Mouse (Mus musculus): Measurements from ENCODE around the gene Cdh13. TPM values are rescaled to one million over a fixed set of nuclear protein-coding genes. Genes with fewer than 3 reads are reported as not detected.

Gene Cdh13
- polyA plus RNA-seq, 1 experiment from 2014 or later: 120 TPM

DNA sequence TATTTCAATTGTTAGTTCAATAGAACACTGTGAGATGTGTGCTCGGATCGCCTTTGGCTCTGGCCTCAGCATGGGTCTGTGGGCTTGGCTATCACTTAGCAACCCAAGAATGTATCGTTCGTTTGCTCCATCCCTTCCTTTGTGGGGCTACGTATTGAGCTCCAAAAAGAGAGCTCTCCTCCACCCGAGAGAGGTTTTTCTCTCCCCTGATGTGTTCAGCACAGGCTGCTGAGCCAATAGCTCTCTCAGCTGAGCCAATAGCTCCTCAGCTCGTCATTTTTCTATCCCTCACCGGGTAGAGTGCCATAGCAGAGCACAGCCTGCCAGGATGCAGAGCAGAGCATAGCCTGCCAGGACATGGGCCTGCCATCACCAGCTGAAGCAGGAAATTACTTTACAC, 345.2 kb downstream of the Cdh13 start:
- Histone ChIP-seq H3K27ac (ENCODE audit: low read depth, low read length) (no peak overlapping the region), H3K9ac (ENCODE audit: low read depth, low read length) (no peak overlapping the region), H3K4me3 (ENCODE audit: low read length) (no peak overlapping the region), H3K9me3 (ENCODE audit: control insufficient read depth, low read length) (no peaks in the 10 kb centered on the region), H3K4me1 (ENCODE audit: control insufficient read depth, insufficient read depth, low read depth, low read length) (no peaks in the 10 kb centered on the region; the same call in 1 of the 2 replicates), H3K4me2 (ENCODE audit: low read length) (no peak overlapping the region), H3K27me3 (replicated peaks; ENCODE audit: control insufficient read depth, insufficient read depth, low read length) (no peaks in the 10 kb centered on the region), H3K36me3 (ENCODE audit: control insufficient read depth, insufficient read depth, low read length) (no peaks in the 10 kb centered on the region)
- peak; percentile 86 for ATAC-seq
- WGBS: 28% methylated on average over 8 of the region's 8 CpGs

DNA sequence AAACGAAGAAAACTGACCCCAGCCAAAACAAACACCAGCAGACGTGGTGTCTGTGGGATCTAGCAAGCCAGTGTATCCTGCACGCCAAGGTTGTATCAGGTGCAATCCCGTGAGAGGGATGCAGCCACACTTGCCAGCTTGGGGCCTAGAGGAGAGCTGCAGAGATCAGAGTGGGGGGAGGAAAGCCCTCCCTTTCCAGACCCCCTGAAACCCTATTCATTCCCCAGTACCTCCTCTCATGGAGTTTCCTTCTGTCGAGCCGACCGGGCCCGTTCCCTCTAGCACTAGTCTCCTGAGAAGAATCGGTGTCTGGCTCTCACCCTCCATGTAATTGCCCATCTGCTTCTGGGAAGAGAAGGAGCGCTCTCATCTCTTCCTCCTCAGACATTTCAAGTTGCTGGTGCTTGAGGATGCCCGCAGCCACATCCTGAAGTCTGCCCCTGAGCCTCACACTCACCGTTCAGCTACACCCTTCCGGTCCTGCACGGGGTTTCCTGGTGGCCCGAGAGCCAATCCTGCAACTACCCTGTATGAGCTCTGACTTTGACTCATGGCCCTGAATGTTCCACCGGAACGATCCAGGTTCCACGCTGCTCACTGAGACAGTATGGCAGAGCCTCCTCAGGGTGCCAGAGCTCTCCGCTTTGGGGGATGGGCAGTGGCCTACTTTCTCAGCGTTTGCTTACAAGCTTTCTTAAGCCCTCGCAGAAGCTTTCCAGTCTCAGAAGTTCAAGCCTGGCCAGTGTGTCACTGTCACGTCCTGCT, 351.9 kb downstream of the Cdh13 start:
- no peak overlapping the region for H3K4me3 ChIP-seq (ENCODE audit: low read length)
- no peaks in the 10 kb centered on the region; the same call in 1 of the 2 replicates for H3K4me1 ChIP-seq (ENCODE audit: control insufficient read depth, insufficient read depth, low read depth, low read length)
- H3K9ac ChIP-seq (ENCODE audit: low read depth, low read length): no peak overlapping the region
- H3K9me3 ChIP-seq (ENCODE audit: control insufficient read depth, low read length): no peaks in the 10 kb centered on the region
- no peaks in the 10 kb centered on the region for H3K36me3 ChIP-seq (ENCODE audit: control insufficient read depth, insufficient read depth, low read length)
- no peak overlapping the region for H3K4me2 ChIP-seq (ENCODE audit: low read length)
- H3K27ac ChIP-seq (ENCODE audit: low read depth, low read length): no peak overlapping the region; the same call in 1 of the 2 replicates
- H3K27me3 ChIP-seq (replicated peaks; ENCODE audit: control insufficient read depth, insufficient read depth, low read length): no peaks in the 10 kb centered on the region
- WGBS: 63% methylated on average over 22 of the region's 22 CpGs
- no peak; the same call in 1 of the 2 replicates for ATAC-seq

DNA sequence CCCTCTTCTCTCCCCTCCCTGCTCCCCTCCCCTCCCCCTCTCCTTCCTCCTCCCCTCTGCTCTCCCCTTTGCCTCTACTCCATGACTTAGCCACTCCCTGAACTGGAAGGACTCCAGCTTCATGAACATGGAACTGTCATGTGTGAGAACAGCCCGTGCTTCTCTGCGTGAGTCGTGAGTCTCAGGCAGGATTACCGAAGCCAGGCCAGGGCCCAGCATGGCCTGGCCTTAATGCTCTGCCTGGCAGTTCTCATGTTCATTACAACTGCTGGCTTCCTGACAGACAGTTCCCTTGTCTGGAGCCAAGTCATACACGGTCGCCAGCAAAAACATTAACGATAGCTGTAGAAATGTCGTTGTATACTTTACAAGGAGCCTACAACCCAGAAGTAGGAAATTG, 356.1 kb downstream of the Cdh13 start:
- WGBS: 67% methylated on average over 8 of the region's 8 CpGs
- Histone ChIP-seq H3K9ac (ENCODE audit: low read depth, low read length) (no peak overlapping the region), H3K4me2 (ENCODE audit: low read length) (no peak overlapping the region), H3K4me1 (ENCODE audit: control insufficient read depth, insufficient read depth, low read depth, low read length) (no peaks in the 10 kb centered on the region; the same call in 1 of the 2 replicates), H3K36me3 (ENCODE audit: control insufficient read depth, insufficient read depth, low read length) (no peaks in the 10 kb centered on the region), H3K27me3 (replicated peaks; ENCODE audit: control insufficient read depth, insufficient read depth, low read length) (no peaks in the 10 kb centered on the region), H3K27ac (ENCODE audit: low read depth, low read length) (no peak overlapping the region), H3K9me3 (ENCODE audit: control insufficient read depth, low read length) (no peaks in the 10 kb centered on the region), H3K4me3 (ENCODE audit: low read length) (no peak overlapping the region)
- ATAC-seq: peak; percentile 63; the same call in 1 of the 2 replicates

DNA sequence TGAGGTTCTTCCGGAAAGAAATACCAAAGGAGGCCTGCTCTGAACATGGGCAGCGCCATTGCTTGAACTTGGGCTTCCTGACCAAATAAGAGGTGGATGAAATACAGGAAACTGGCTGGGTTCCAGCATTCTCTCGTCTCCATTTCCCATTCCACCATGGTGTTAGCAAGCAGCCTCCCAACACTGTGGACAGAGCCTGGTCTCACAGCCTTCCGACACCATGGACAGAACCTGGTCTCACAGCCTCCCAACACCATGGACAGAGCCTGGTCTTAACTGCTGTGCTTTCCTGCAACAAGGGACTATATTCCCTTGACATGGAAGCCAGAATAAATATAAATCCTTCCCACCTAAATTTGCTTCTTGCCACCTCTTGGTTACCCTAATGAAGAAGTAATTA, 358.3 kb downstream of the Cdh13 start:
- Histone ChIP-seq H3K4me1 (ENCODE audit: control insufficient read depth, insufficient read depth, low read depth, low read length) (no peaks in the 10 kb centered on the region), H3K36me3 (ENCODE audit: control insufficient read depth, insufficient read depth, low read length) (no peaks in the 10 kb centered on the region), H3K4me3 (ENCODE audit: low read length) (no peak overlapping the region), H3K27me3 (replicated peaks; ENCODE audit: control insufficient read depth, insufficient read depth, low read length) (no peaks in the 10 kb centered on the region), H3K4me2 (ENCODE audit: low read length) (no peak overlapping the region), H3K9me3 (ENCODE audit: control insufficient read depth, low read length) (no peaks in the 10 kb centered on the region), H3K9ac (ENCODE audit: low read depth, low read length) (no peak overlapping the region), H3K27ac (ENCODE audit: low read depth, low read length) (no peak overlapping the region)
- no peak for ATAC-seq
- WGBS: 89% methylated on average over 4 of the region's 4 CpGs

DNA sequence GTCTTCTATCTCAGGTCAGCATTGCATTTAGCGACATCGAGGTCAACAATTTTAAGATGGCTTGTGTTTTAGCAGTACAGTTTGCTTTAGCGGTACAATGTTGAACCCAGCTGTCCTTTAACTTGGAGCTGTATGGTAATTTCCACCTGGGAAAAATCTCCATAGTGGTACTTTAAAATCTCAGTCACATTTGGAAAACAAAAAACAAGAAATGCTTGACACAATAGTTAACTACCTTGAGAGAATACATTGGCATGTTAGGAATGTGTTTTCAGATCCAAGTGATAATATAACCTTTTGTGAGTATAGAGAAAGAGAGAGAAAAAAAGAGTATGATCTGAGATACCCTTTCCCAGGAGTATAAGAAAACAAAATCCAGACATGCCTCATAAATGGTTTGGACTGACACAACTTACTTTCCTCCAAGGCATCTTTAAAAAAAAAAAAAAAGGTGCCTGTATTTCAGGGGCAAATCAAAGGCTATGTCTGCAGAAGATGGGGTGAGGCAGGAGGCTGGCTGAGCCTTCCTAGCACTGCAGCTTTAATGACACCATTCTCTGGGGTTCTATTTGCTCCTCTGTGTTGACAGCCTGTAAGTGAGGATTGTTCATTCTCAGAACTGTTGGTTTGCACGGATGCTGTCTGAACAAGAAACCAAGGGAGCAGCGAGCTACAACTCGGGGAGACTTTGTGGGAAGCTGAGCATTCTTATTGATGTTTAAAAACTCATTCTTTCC, 365.4 kb downstream of the Cdh13 start:
- Histone ChIP-seq H3K9ac (ENCODE audit: low read depth, low read length) (no peak overlapping the region), H3K4me1 (ENCODE audit: control insufficient read depth, insufficient read depth, low read depth, low read length) (no peaks in the 10 kb centered on the region; the same call in 1 of the 2 replicates), H3K4me2 (ENCODE audit: low read length) (no peak overlapping the region), H3K4me3 (ENCODE audit: low read length) (no peak overlapping the region), H3K27me3 (replicated peaks; ENCODE audit: control insufficient read depth, insufficient read depth, low read length) (no peaks in the 10 kb centered on the region), H3K27ac (ENCODE audit: low read depth, low read length) (no peak overlapping the region), H3K36me3 (ENCODE audit: control insufficient read depth, insufficient read depth, low read length) (no peaks in the 10 kb centered on the region), H3K9me3 (ENCODE audit: control insufficient read depth, low read length) (no peaks in the 10 kb centered on the region)
- 79% methylated on average over 6 of the region's 6 CpGs for WGBS
- ATAC-seq: no peak

DNA sequence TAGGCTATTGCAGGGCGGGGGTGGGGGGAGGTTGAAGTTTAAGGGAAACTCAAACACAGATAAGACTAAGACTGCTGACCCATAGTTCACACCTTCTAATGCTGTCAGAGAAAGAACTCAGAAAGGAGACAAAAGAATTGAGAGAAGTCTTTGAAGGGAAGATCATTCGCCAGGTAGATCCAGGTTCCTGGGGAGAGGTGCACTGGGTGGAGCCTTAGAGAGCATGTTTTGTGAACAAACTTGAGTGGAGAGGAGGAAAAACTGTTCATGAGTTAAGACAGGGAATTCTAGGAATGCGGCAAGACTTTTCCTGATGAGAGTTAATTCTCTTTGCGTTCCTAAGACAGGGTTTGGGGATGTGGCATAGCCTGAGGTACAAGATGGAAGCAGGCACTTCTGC, 366.4 kb downstream of the Cdh13 start:
- no peak overlapping the region for H3K9ac ChIP-seq (ENCODE audit: low read depth, low read length)
- no peak overlapping the region for H3K27ac ChIP-seq (ENCODE audit: low read depth, low read length)
- H3K4me2 ChIP-seq (ENCODE audit: low read length): no peak overlapping the region
- 94% methylated on average over 4 of the region's 4 CpGs for WGBS
- H3K4me1 ChIP-seq (ENCODE audit: control insufficient read depth, insufficient read depth, low read depth, low read length): no peaks in the 10 kb centered on the region; the same call in 1 of the 2 replicates
- no peaks in the 10 kb centered on the region for H3K27me3 ChIP-seq (replicated peaks; ENCODE audit: control insufficient read depth, insufficient read depth, low read length)
- no peak for ATAC-seq
- no peak overlapping the region for H3K4me3 ChIP-seq (ENCODE audit: low read length)
- H3K36me3 ChIP-seq (ENCODE audit: control insufficient read depth, insufficient read depth, low read length): no peaks in the 10 kb centered on the region
- H3K9me3 ChIP-seq (ENCODE audit: control insufficient read depth, low read length): no peaks in the 10 kb centered on the region

DNA sequence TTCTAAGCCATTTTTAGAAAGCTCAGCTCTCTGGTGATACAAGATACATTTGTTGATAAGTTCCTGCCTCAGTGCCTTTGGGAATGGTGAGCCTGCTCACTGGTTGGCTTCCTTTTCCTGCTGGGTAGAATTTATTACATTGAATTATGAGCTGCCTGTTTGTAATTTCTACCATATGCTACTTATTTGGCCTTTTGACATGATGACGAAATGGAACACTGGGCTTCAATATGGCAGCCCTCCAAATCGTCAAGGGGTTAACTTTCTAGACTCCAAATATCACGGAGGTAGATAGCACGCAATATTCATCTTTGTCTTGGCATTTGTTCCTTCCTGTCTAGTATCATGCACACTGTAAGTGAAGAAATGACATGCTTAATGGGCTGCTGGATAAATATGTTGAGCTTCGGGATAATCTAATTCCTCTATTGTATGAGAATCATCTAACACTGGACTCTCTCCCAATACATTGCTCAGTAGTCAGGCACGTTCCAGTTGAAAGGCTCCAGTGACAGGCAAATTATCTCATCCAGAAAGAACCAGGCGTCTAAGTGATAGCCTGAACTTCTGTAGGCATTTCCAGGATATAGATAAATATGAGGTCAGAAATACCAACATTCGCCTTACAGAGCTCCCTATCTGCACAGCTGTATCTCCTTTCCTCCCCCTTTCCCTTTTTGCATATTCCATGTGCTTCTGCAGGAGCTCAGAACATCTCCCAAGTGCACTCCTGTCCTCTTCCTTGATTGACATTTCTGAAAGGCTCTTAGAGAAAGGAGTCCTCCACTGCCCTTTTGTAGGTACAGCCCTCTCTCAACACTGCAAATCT, 378.7 kb downstream of the Cdh13 start:
- no peaks in the 10 kb centered on the region for H3K9me3 ChIP-seq (ENCODE audit: control insufficient read depth, low read length)
- H3K4me2 ChIP-seq (ENCODE audit: low read length): no peak overlapping the region
- no peaks in the 10 kb centered on the region for H3K27me3 ChIP-seq (replicated peaks; ENCODE audit: control insufficient read depth, insufficient read depth, low read length)
- no peak overlapping the region for H3K9ac ChIP-seq (ENCODE audit: low read depth, low read length)
- ATAC-seq: no peak
- H3K4me1 ChIP-seq (ENCODE audit: control insufficient read depth, insufficient read depth, low read depth, low read length): no peaks in the 10 kb centered on the region
- WGBS: 80% methylated on average over 8 of the region's 8 CpGs
- no peak overlapping the region for H3K4me3 ChIP-seq (ENCODE audit: low read length)
- H3K36me3 ChIP-seq (ENCODE audit: control insufficient read depth, insufficient read depth, low read length): no peaks in the 10 kb centered on the region
- H3K27ac ChIP-seq (ENCODE audit: low read depth, low read length): no peak overlapping the region

DNA sequence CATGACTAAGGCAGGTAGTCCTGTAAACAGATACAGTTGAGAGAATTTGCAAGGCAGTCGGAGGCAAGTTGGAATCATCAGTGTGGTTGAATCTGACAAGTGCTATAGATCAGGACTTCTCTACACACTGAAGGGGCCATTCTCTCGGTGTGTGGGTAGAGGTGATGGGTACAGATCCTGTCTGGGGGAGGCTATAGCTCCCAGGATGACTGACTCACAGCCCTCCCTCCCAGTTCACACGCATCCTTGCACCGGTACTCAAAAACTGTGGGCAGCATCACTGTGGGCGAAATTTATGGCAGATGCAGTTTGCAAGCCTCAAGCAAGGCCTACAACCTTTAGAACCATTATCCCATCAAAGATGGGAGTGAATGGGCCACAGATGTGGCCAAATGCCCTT, 381.5 kb downstream of the Cdh13 start:
- H3K9me3 ChIP-seq (ENCODE audit: control insufficient read depth, low read length): no peaks in the 10 kb centered on the region
- H3K4me2 ChIP-seq (ENCODE audit: low read length): no peak overlapping the region
- no peaks in the 10 kb centered on the region for H3K36me3 ChIP-seq (ENCODE audit: control insufficient read depth, insufficient read depth, low read length)
- H3K27me3 ChIP-seq (replicated peaks; ENCODE audit: control insufficient read depth, insufficient read depth, low read length): no peaks in the 10 kb centered on the region
- WGBS: 81% methylated on average over 5 of the region's 5 CpGs
- no peak overlapping the region for H3K9ac ChIP-seq (ENCODE audit: low read depth, low read length)
- H3K4me3 ChIP-seq (ENCODE audit: low read length): no peak overlapping the region
- H3K27ac ChIP-seq (ENCODE audit: low read depth, low read length): no peak overlapping the region
- ATAC-seq: no peak
- H3K4me1 ChIP-seq (ENCODE audit: control insufficient read depth, insufficient read depth, low read depth, low read length): peaks cover 5% of the 10 kb centered on the region

DNA sequence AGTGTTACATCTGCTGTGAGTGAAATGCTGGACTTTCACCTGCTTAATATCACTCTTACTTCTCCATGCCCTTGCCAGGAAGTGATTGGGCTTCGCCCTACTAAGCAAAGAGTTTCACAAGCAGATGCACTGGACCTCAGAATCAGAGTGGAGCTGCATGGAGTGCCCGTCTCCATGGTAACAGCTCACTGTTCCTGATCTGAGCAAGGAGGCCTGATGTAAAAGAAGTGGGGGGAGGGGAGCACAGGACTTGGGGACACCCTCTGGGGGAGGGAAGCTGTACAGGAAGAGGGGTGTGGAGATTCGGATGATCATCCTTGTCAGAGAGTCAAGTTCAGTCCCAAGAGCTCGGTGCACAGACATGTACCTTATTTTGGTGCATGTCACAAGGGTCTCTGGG, 384.2 kb downstream of the Cdh13 start:
- 81% methylated on average over 4 of the region's 4 CpGs for WGBS
- H3K27me3 ChIP-seq (replicated peaks; ENCODE audit: control insufficient read depth, insufficient read depth, low read length): no peaks in the 10 kb centered on the region
- H3K4me3 ChIP-seq (ENCODE audit: low read length): no peak overlapping the region
- H3K27ac ChIP-seq (ENCODE audit: low read depth, low read length): no peak overlapping the region
- no peaks in the 10 kb centered on the region for H3K36me3 ChIP-seq (ENCODE audit: control insufficient read depth, insufficient read depth, low read length)
- ATAC-seq: 0 out of 2 replicates have a peak, but pooled peaks have one; percentile 45
- no peak overlapping the region for H3K4me2 ChIP-seq (ENCODE audit: low read length)
- H3K9me3 ChIP-seq (ENCODE audit: control insufficient read depth, low read length): no peaks in the 10 kb centered on the region
- no peak overlapping the region for H3K9ac ChIP-seq (ENCODE audit: low read depth, low read length)
- peaks cover 5% of the 10 kb centered on the region for H3K4me1 ChIP-seq (ENCODE audit: control insufficient read depth, insufficient read depth, low read depth, low read length)
